Mouse (Mus musculus): Measurements from ENCODE around the gene Ccdc154. TPM values are rescaled to one million over a fixed set of nuclear protein-coding genes. Genes with fewer than 3 reads are reported as not detected.
A peak's percentile ranks its signal among the peaks of the same experiment; 100 is the strongest.

The Ccdc154 gene
- polyA plus RNA-seq, 1 experiment from 2014 or later = 0.08 TPM

GRCm38 (mm10) chr17:25169706-25170105 is 7.4 kb downstream of the Ccdc154 start:
- Histone ChIP-seq H3K36me3 (ENCODE audit: control insufficient read depth, insufficient read depth, low read length) (no peaks in the 10 kb centered on the region), H3K27ac (ENCODE audit: low read depth, low read length) (no peak overlapping the region), H3K27me3 (ENCODE audit: control insufficient read depth, insufficient read depth, low read length) (no peaks in the 10 kb centered on the region), H3K4me1 (replicated peaks; ENCODE audit: control insufficient read depth, insufficient read depth, low read length) (no peaks in the 10 kb centered on the region), H3K4me2 (ENCODE audit: low read depth, low read length, severe bottlenecking) (no peak overlapping the region), H3K4me3 (ENCODE audit: low read depth, low read length) (no peak overlapping the region), H3K9ac (ENCODE audit: low read length) (no peak overlapping the region), H3K9me3 (ENCODE audit: control insufficient read depth, low read length) (no peaks in the 10 kb centered on the region)
- ATAC-seq (replicated peaks; ENCODE audit: low FRiP score) (no peak), DNase-seq (ENCODE audit: low spot score) (no peak)
- WGBS = 89% methylated on average over 2 of the region's 2 CpGs

GRCm38 (mm10) chr17:25172558-25172957 is 10.3 kb downstream of the Ccdc154 start:
- ATAC-seq (replicated peaks; ENCODE audit: low FRiP score) (no peak), DNase-seq (ENCODE audit: low spot score) (no peak)
- no peak overlapping the region for H3K4me3 ChIP-seq (ENCODE audit: low read depth, low read length)
- WGBS = 87% methylated on average over 3 of the region's 3 CpGs
- H3K4me2 ChIP-seq (ENCODE audit: low read depth, low read length, severe bottlenecking) = no peak overlapping the region
- no peak overlapping the region for H3K27ac ChIP-seq (ENCODE audit: low read depth, low read length)
- no peaks in the 10 kb centered on the region for H3K36me3 ChIP-seq (ENCODE audit: control insufficient read depth, insufficient read depth, low read length)
- H3K9me3 ChIP-seq (ENCODE audit: control insufficient read depth, low read length) = no peaks in the 10 kb centered on the region
- no peaks in the 10 kb centered on the region for H3K27me3 ChIP-seq (ENCODE audit: control insufficient read depth, insufficient read depth, low read length)
- H3K9ac ChIP-seq (ENCODE audit: low read length) = no peak overlapping the region
- no peaks in the 10 kb centered on the region for H3K4me1 ChIP-seq (replicated peaks; ENCODE audit: control insufficient read depth, insufficient read depth, low read length)

DNA sequence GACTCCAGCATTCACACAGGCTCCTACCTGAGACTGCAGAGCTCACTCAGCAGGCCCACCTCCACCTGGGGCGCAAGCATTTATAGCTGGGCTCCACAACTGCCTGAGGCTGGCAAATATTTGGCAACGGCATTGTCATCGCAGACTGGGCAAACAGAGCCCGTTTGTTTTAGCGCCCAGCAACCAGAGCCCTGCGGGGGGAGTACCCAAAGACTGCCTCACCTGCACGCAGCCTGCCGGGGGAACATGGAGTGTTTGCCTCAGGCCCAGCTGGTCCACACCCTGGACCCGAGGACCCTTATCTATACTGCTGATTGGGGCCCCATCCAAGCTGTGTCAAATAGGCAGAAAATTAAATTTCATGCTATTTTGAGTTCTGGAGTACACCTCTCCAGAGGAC is 13.2 kb downstream of the Ccdc154 start, which contains the start of gene Gm38655:
Gene Gm38655, minus strand, starts transcription at position 61 of the 400 bp plus-strand sequence.
- Histone ChIP-seq H3K4me3 (ENCODE audit: low read depth, low read length) (no peak within 1 kb of the TSS), H3K4me1 (replicated peaks; ENCODE audit: control insufficient read depth, insufficient read depth, low read length) (no peaks in the 10 kb centered on the region), H3K27ac (ENCODE audit: low read depth, low read length) (no peak within 1 kb of the TSS), H3K27me3 (ENCODE audit: control insufficient read depth, insufficient read depth, low read length) (no peaks in the 10 kb centered on the region), H3K36me3 (ENCODE audit: control insufficient read depth, insufficient read depth, low read length) (no peaks in the 10 kb centered on the region), H3K9me3 (ENCODE audit: control insufficient read depth, low read length) (no peaks in the 10 kb centered on the region), H3K9ac (ENCODE audit: low read length) (no peak within 1 kb of the TSS), H3K4me2 (ENCODE audit: low read depth, low read length, severe bottlenecking) (no peak within 1 kb of the TSS)
- DNase-seq (ENCODE audit: low spot score) (no peak), ATAC-seq (replicated peaks; ENCODE audit: low FRiP score) (no peak)
- 77% methylated on average over 9 of the region's 9 CpGs for WGBS

GRCm38 (mm10) chr17:25183232-25183631 is 21.0 kb downstream of the Ccdc154 start:
- Histone ChIP-seq H3K4me1 (replicated peaks; ENCODE audit: control insufficient read depth, insufficient read depth, low read length) (peaks cover 8% of the 10 kb centered on the region; the same call in 1 of the 2 replicates), H3K36me3 (ENCODE audit: control insufficient read depth, insufficient read depth, low read length) (no peaks in the 10 kb centered on the region), H3K27ac (ENCODE audit: low read depth, low read length) (no peak overlapping the region), H3K4me3 (ENCODE audit: low read depth, low read length) (peak overlapping the region; percentile 91; the same call in 1 of the 2 replicates), H3K4me2 (ENCODE audit: low read depth, low read length, severe bottlenecking) (peak overlapping the region; percentile 72), H3K9ac (ENCODE audit: low read length) (peak overlapping the region; percentile 75; the same call in 1 of the 2 replicates), H3K27me3 (ENCODE audit: control insufficient read depth, insufficient read depth, low read length) (no peaks in the 10 kb centered on the region), H3K9me3 (ENCODE audit: control insufficient read depth, low read length) (no peaks in the 10 kb centered on the region)
- DNase-seq (ENCODE audit: low spot score) (no peak), ATAC-seq (replicated peaks; ENCODE audit: low FRiP score) (no peak)

- no peaks in the 10 kb centered on the region for H3K27me3 ChIP-seq (ENCODE audit: control insufficient read depth, insufficient read depth, low read length)
- H3K36me3 ChIP-seq (ENCODE audit: control insufficient read depth, insufficient read depth, low read length) = no peaks in the 10 kb centered on the region
- peaks cover 10% of the 10 kb centered on the region; the same call in 1 of the 2 replicates for H3K4me1 ChIP-seq (replicated peaks; ENCODE audit: control insufficient read depth, insufficient read depth, low read length)
- H3K9ac ChIP-seq (ENCODE audit: low read length) = peak within 1 kb of the TSS; percentile 75
- under 1% methylated on average over 50 of the region's 50 CpGs for WGBS
- H3K9me3 ChIP-seq (ENCODE audit: control insufficient read depth, low read length) = no peaks in the 10 kb centered on the region
- peak within 1 kb of the TSS; percentile 91 for H3K4me3 ChIP-seq (ENCODE audit: low read depth, low read length)
- H3K4me2 ChIP-seq (ENCODE audit: low read depth, low read length, severe bottlenecking) = peak within 1 kb of the TSS; percentile 98
- peak; percentile 98 for DNase-seq (ENCODE audit: low spot score)
- peak; percentile 85 for ATAC-seq (replicated peaks; ENCODE audit: low FRiP score)
- H3K27ac ChIP-seq (ENCODE audit: low read depth, low read length) = peak within 1 kb of the TSS; percentile 85
These were observed 21.9 kb downstream of the Ccdc154 start, which contains the start of gene BC003965 for GRCm38 (mm10) chr17:25184129-25184691. Gene BC003965, plus strand, starts transcription at chr17:25184554.

DNA sequence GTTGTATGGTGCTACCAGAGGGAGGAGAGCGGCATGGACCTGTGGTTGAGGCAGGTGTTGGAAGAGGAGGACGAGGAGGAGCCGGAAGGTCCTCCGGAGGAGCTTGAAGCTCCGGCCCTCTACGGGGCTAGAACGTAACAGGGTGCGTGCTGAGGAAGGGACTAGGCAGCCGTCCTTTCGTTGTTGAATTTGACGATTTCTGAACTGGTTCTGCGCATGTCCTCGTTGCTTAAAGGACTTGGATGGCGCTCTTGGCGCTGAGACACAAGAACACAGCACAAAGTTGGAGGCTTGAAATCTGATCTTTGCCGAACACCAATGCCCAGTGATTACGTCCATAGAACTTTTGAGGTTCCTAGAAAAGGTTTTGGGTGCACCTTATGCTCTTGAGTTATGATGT is 22.7 kb downstream of the Ccdc154 start:
- ATAC-seq (replicated peaks; ENCODE audit: low FRiP score) = no peak
- Histone ChIP-seq H3K36me3 (ENCODE audit: control insufficient read depth, insufficient read depth, low read length) (no peaks in the 10 kb centered on the region), H3K4me2 (ENCODE audit: low read depth, low read length, severe bottlenecking) (peak overlapping the region; percentile 98), H3K9ac (ENCODE audit: low read length) (peak overlapping the region; percentile 75), H3K4me3 (ENCODE audit: low read depth, low read length) (peak overlapping the region; percentile 91), H3K27me3 (ENCODE audit: control insufficient read depth, insufficient read depth, low read length) (no peaks in the 10 kb centered on the region), H3K9me3 (ENCODE audit: control insufficient read depth, low read length) (no peaks in the 10 kb centered on the region), H3K4me1 (replicated peaks; ENCODE audit: control insufficient read depth, insufficient read depth, low read length) (peaks cover 16% of the 10 kb centered on the region), H3K27ac (ENCODE audit: low read depth, low read length) (no peak overlapping the region)
- 9% methylated on average over 17 of the region's 17 CpGs for WGBS
- no peak for DNase-seq (ENCODE audit: low spot score)

DNA sequence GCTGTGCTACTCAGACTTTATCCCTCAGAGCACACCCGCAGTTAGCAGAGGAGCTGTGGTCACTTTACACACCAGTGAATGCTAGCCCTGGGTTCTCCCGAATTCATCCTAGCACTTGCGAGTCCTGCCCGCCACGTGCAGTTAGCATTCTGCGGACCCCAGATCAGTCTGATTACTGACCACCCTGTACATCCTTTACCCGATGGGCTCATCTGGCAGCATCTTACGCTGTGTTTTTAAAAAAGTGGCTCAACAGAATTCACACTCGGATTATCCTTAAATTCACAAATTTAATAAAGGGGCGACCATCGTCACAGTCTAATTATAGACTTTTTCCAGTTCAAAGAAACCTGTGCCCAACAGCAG is 25.5 kb downstream of the Ccdc154 start:
- Histone ChIP-seq H3K4me1 (replicated peaks; ENCODE audit: control insufficient read depth, insufficient read depth, low read length) (peaks cover 16% of the 10 kb centered on the region), H3K27me3 (ENCODE audit: control insufficient read depth, insufficient read depth, low read length) (no peaks in the 10 kb centered on the region), H3K4me2 (ENCODE audit: low read depth, low read length, severe bottlenecking) (peak overlapping the region; percentile 77), H3K27ac (ENCODE audit: low read depth, low read length) (no peak overlapping the region), H3K36me3 (ENCODE audit: control insufficient read depth, insufficient read depth, low read length) (no peaks in the 10 kb centered on the region; the same call in 1 of the 2 replicates), H3K9me3 (ENCODE audit: control insufficient read depth, low read length) (no peaks in the 10 kb centered on the region), H3K9ac (ENCODE audit: low read length) (peak overlapping the region; percentile 87; the same call in 1 of the 2 replicates), H3K4me3 (ENCODE audit: low read depth, low read length) (peak overlapping the region; percentile 98)
- DNase-seq (ENCODE audit: low spot score) = no peak
- no peak for ATAC-seq (replicated peaks; ENCODE audit: low FRiP score)
- WGBS = 9% methylated on average over 11 of the region's 11 CpGs

DNA sequence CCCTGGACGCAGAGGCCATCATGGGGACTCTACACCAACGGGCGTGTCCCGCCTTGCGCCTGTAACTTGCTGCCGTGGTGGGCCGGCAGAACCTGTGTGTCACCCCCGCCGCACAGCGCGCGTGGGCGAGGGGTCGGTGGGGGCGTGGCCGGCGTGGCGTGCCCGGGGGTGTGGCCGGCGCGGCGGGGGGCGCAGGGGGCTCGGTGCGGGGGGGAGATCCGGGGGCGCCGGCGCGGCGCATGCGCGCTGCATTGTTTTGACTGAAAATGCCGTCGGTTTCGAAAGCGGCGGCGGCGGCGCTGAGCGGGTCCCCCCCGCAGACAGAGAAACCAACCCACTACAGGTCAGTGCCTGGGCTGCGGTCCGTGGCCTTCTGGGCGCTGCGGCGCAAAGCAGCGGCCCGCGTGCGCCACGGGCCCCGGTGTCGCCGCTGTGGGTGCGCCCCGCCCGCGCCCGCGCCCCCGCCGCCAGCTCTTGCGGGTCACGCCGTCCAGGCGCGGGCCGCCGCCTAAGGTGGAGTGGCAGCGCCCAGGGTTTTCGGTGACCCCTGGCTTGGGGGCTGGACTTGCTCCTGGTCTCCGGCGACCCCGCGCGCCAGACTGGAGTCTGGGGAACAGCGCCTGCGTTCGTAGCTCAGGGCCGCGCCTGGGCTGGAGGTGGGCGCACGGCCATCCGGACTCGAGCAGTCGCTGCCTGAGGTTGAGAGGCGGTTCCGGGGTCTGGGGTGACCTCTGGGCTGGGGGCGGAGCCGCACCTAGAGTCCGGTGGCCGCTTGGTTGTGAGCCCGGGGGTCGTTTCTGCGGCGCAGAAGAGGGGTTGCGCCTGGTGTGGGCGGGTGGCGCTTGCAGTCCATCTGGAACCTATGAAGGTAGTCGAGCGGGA is 26.1 kb downstream of the Ccdc154 start, which contains the start of gene Unkl:
Gene Unkl, plus strand, starts transcription at position 248 of the 882 bp plus-strand sequence.
- peak within 1 kb of the TSS; percentile 98 for H3K4me3 ChIP-seq (ENCODE audit: low read depth, low read length)
- H3K27ac ChIP-seq (ENCODE audit: low read depth, low read length) = peak within 1 kb of the TSS; percentile 5
- no peaks in the 10 kb centered on the region; the same call in 1 of the 2 replicates for H3K36me3 ChIP-seq (ENCODE audit: control insufficient read depth, insufficient read depth, low read length)
- peak within 1 kb of the TSS; percentile 87 for H3K9ac ChIP-seq (ENCODE audit: low read length)
- H3K4me1 ChIP-seq (replicated peaks; ENCODE audit: control insufficient read depth, insufficient read depth, low read length) = peaks cover 16% of the 10 kb centered on the region
- peak; percentile 54 for ATAC-seq (replicated peaks; ENCODE audit: low FRiP score)
- H3K4me2 ChIP-seq (ENCODE audit: low read depth, low read length, severe bottlenecking) = peak within 1 kb of the TSS; percentile 77
- WGBS = under 1% methylated on average over 96 of the region's 104 CpGs
- H3K27me3 ChIP-seq (ENCODE audit: control insufficient read depth, insufficient read depth, low read length) = no peaks in the 10 kb centered on the region
- no peaks in the 10 kb centered on the region for H3K9me3 ChIP-seq (ENCODE audit: control insufficient read depth, low read length)
- DNase-seq (ENCODE audit: low spot score) = peak; percentile 84

Data from forebrain, embryonic 11.5 days (tissue).